Mouse (Mus musculus): Measurements from ENCODE around the gene Pomgnt2. TPM values are rescaled to one million over a fixed set of nuclear protein-coding genes. Genes with fewer than 3 reads are reported as not detected.

Gene Pomgnt2
- polyA plus RNA-seq, 1 experiment from 2014 or later, result 8.8 TPM

DNA sequence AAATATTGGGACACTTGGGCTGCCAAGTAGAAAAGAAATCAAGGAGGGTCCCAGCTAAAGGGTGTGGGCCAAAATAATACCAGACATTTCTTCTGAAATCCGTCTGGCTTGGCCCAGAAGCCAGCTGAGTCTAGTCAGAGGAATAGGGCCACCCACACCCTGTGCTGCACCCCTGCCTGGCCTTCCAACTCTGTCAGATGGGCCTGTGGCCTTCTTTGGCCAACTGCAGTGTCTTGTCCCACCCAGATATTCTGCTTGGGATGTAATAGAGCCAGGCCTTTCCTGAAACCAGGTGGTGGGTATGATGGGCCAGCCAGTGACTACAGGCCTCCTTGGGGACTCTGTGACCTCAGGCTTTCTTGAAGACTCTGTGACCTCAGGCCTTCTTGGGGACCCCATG lies 23.7 kb downstream of the Pomgnt2 start:
- Histone ChIP-seq H3K36me3 (ENCODE audit: control insufficient read depth, insufficient read depth, low read length) (no peaks in the 10 kb centered on the region), H3K4me1 (replicated peaks; ENCODE audit: control insufficient read depth, insufficient read depth, low read length) (no peaks in the 10 kb centered on the region), H3K9me3 (ENCODE audit: control insufficient read depth, low read length) (no peaks in the 10 kb centered on the region), H3K27me3 (ENCODE audit: control insufficient read depth, insufficient read depth, low read length) (no peaks in the 10 kb centered on the region), H3K4me2 (replicated peaks; ENCODE audit: low read depth, low read length) (no peak overlapping the region), H3K27ac (ENCODE audit: low read depth, low read length) (no peak overlapping the region), H3K4me3 (ENCODE audit: low read depth, low read length) (no peak overlapping the region), H3K9ac (ENCODE audit: low read depth, low read length) (no peak overlapping the region)
- 70% methylated on average over 1 of the region's 1 CpGs for WGBS
- no peak for ATAC-seq (ENCODE audit: low FRiP score)
- DNase-seq (ENCODE audit: low spot score), result no peak

DNA sequence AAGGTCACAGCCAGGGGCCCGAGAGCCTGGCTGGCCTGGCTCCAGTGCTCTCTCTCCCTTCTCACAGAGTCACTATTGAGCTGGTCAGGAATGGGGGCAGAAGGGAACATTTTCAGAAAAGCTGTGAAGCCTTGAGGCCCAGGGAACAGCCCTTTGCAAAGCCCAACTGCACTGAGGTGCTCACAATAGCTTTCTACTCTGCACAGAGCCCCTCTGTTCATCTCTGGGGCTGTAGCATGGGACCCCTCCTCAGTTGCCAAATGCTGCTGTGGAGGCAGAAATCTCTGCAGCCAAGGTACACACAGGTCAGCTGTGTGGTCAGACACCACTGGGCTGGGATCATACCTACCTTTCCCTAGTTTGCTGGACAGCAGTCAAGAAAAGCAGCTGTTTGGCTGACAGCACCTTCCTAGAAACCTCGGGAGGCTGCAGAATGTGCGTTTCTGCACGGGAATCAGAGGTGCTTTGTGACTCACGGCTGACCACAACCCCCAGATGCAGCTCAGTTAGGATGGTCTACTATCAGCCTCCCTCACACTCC lies 27.0 kb downstream of the Pomgnt2 start:
- no peaks in the 10 kb centered on the region for H3K4me1 ChIP-seq (replicated peaks; ENCODE audit: control insufficient read depth, insufficient read depth, low read length)
- WGBS, result 63% methylated on average over 5 of the region's 5 CpGs
- DNase-seq (ENCODE audit: low spot score), result no peak
- no peak overlapping the region for H3K27ac ChIP-seq (ENCODE audit: low read depth, low read length)
- no peak for ATAC-seq (ENCODE audit: low FRiP score)
- H3K9me3 ChIP-seq (ENCODE audit: control insufficient read depth, low read length), result no peaks in the 10 kb centered on the region
- no peak overlapping the region for H3K4me3 ChIP-seq (ENCODE audit: low read depth, low read length)
- no peaks in the 10 kb centered on the region for H3K36me3 ChIP-seq (ENCODE audit: control insufficient read depth, insufficient read depth, low read length)
- H3K4me2 ChIP-seq (replicated peaks; ENCODE audit: low read depth, low read length), result no peak overlapping the region
- no peaks in the 10 kb centered on the region for H3K27me3 ChIP-seq (ENCODE audit: control insufficient read depth, insufficient read depth, low read length)
- no peak overlapping the region for H3K9ac ChIP-seq (ENCODE audit: low read depth, low read length)

DNA sequence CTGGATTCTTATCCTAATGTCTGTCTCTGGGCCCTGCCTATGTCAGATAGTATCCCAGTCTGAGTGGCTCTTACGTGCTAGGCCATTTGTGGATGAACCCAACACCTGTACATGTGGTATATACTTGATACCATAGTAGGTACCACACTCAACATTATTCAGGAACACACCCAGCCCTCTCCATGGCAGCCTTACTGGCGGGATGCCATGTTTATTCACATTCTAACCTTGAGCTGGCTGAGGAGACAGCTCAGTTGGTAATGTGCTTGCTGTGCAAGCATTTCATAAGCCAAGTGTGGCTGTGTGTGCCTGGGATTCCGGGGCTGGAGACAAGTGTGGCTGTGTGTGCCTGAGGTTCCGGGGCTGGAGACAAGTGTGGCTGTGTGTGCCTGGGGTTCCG lies 28.7 kb downstream of the Pomgnt2 start:
- DNase-seq (ENCODE audit: low spot score), result no peak
- H3K4me1 ChIP-seq (replicated peaks; ENCODE audit: control insufficient read depth, insufficient read depth, low read length), result no peaks in the 10 kb centered on the region
- H3K4me3 ChIP-seq (ENCODE audit: low read depth, low read length), result no peak overlapping the region
- H3K9ac ChIP-seq (ENCODE audit: low read depth, low read length), result no peak overlapping the region
- WGBS, result 87% methylated on average over 5 of the region's 5 CpGs
- no peaks in the 10 kb centered on the region for H3K27me3 ChIP-seq (ENCODE audit: control insufficient read depth, insufficient read depth, low read length)
- no peak for ATAC-seq (ENCODE audit: low FRiP score)
- no peak overlapping the region for H3K4me2 ChIP-seq (replicated peaks; ENCODE audit: low read depth, low read length)
- no peaks in the 10 kb centered on the region for H3K9me3 ChIP-seq (ENCODE audit: control insufficient read depth, low read length)
- no peaks in the 10 kb centered on the region for H3K36me3 ChIP-seq (ENCODE audit: control insufficient read depth, insufficient read depth, low read length)
- H3K27ac ChIP-seq (ENCODE audit: low read depth, low read length), result no peak overlapping the region

DNA sequence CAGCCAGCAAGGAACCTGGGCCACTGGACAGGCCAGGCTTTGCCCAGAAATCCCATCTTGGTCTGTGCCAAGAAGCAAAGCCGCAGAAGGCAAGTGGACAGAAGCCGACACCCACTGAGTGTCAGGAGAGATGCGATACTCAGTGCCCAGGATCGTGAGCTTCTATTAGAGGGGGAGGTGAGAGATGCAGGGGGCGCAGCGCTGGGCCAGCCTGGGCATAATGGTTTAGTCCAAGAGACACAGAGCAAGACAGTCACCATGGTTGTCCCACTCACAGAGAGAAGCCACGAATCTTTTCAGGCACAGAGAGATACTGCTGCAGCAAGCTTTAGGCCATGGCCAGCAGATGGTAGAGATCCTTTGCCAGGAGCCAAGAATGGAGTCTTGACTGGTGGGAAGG lies 32.0 kb downstream of the Pomgnt2 start:
- Histone ChIP-seq H3K9me3 (ENCODE audit: control insufficient read depth, low read length) (no peaks in the 10 kb centered on the region), H3K4me1 (replicated peaks; ENCODE audit: control insufficient read depth, insufficient read depth, low read length) (no peaks in the 10 kb centered on the region), H3K36me3 (ENCODE audit: control insufficient read depth, insufficient read depth, low read length) (no peaks in the 10 kb centered on the region), H3K9ac (ENCODE audit: low read depth, low read length) (no peak overlapping the region), H3K4me2 (replicated peaks; ENCODE audit: low read depth, low read length) (no peak overlapping the region), H3K27me3 (ENCODE audit: control insufficient read depth, insufficient read depth, low read length) (no peaks in the 10 kb centered on the region), H3K27ac (ENCODE audit: low read depth, low read length) (no peak overlapping the region), H3K4me3 (ENCODE audit: low read depth, low read length) (no peak overlapping the region)
- DNase-seq (ENCODE audit: low spot score) (no peak), ATAC-seq (ENCODE audit: low FRiP score) (no peak)
- 92% methylated on average over 7 of the region's 7 CpGs for WGBS

DNA sequence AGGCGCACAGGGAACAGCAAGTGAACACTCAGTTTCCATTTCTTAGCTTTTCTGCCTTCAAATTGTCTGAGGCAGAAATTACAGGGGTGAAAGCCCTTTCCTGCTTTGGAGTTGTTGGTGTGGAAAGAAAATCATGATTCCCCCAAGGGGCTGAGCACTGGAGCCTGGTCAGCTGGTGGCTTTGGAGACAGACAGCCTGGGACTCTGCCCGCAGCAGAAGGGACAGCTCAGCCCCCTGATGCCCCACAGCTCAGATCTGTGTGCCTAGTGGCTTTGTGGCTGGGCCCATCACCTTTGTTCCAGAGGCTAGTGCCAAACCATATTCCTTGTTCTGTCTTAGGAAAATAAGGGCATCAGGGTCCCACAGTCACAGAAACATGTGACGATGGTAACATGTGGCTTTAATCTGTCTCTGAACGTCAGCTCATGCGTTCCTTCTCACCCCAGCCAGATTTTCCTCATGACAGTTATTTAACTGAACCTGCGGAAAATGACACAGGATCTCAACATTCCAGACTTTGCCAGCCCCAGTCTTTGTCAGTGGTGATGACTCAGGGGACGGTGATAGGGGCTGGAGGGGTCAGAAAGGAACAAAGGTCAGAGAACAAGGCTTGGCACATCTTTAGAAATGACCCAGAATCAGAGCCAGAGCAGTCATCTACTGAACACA lies 36.8 kb downstream of the Pomgnt2 start:
- ATAC-seq (ENCODE audit: low FRiP score), result no peak
- WGBS, result 47% methylated on average over 7 of the region's 7 CpGs
- H3K27ac ChIP-seq (ENCODE audit: low read depth, low read length), result no peak overlapping the region

DNA sequence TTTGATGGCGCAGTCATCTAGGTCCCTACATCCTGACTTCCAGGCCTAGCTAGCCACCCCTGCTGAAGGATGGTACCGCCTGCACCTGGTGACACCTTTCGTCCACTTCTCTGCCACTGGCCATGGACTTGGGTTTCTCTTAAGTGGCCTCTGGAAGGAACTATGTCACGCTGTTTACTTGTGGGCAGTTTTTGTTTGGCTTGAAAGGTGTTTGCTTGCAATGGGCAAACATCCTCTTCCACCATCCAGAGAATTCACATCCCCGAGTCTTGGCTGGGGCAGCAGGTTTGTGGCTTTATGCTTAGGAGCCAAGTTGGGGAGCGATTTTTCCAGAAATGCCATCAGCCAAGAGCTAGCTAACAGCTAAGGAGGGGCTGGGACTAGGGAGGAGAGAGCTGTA lies 44.3 kb downstream of the Pomgnt2 start:
- Histone ChIP-seq H3K27me3 (ENCODE audit: control insufficient read depth, insufficient read depth, low read length) (no peaks in the 10 kb centered on the region), H3K9ac (ENCODE audit: low read depth, low read length) (no peak overlapping the region), H3K36me3 (ENCODE audit: control insufficient read depth, insufficient read depth, low read length) (no peaks in the 10 kb centered on the region), H3K4me3 (ENCODE audit: low read depth, low read length) (no peak overlapping the region), H3K4me2 (replicated peaks; ENCODE audit: low read depth, low read length) (no peak overlapping the region), H3K4me1 (replicated peaks; ENCODE audit: control insufficient read depth, insufficient read depth, low read length) (no peaks in the 10 kb centered on the region; the same call in 1 of the 2 replicates), H3K9me3 (ENCODE audit: control insufficient read depth, low read length) (no peaks in the 10 kb centered on the region), H3K27ac (ENCODE audit: low read depth, low read length) (no peak overlapping the region)
- 88% methylated on average over 6 of the region's 6 CpGs for WGBS
- DNase-seq (ENCODE audit: low spot score) (no peak), ATAC-seq (ENCODE audit: low FRiP score) (no peak)

More for the DNA sequence above, 36.8 kb downstream of the Pomgnt2 start:
- Histone ChIP-seq H3K4me2 (replicated peaks; ENCODE audit: low read depth, low read length) (no peak overlapping the region), H3K9ac (ENCODE audit: low read depth, low read length) (no peak overlapping the region), H3K9me3 (ENCODE audit: control insufficient read depth, low read length) (no peaks in the 10 kb centered on the region), H3K36me3 (ENCODE audit: control insufficient read depth, insufficient read depth, low read length) (no peaks in the 10 kb centered on the region), H3K4me1 (replicated peaks; ENCODE audit: control insufficient read depth, insufficient read depth, low read length) (no peaks in the 10 kb centered on the region), H3K4me3 (ENCODE audit: low read depth, low read length) (no peak overlapping the region), H3K27me3 (ENCODE audit: control insufficient read depth, insufficient read depth, low read length) (no peaks in the 10 kb centered on the region)
- DNase-seq (ENCODE audit: low spot score), result no peak

DNA sequence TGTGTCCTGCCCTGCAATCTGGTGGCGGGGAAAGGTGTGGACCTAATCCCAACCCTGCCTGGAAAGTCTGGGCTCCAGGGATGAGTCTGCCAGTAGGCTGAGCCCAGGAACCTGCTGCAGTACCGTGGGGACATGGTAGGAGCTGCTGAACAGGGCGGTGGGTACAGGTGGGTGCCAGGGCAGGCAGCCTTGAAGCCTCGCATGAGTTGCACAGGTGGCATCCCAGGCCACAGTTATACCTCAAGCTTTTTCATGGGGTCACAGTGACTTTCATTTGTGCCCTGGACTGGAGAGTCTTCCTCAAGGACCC lies 45.8 kb downstream of the Pomgnt2 start:
- Histone ChIP-seq H3K9ac (ENCODE audit: low read depth, low read length) (0 out of 2 replicates have a peak overlapping the region, but pooled peaks have one; percentile 15), H3K27ac (ENCODE audit: low read depth, low read length) (no peak overlapping the region), H3K4me3 (ENCODE audit: low read depth, low read length) (no peak overlapping the region), H3K36me3 (ENCODE audit: control insufficient read depth, insufficient read depth, low read length) (no peaks in the 10 kb centered on the region), H3K4me1 (replicated peaks; ENCODE audit: control insufficient read depth, insufficient read depth, low read length) (no peaks in the 10 kb centered on the region; the same call in 1 of the 2 replicates), H3K9me3 (ENCODE audit: control insufficient read depth, low read length) (no peaks in the 10 kb centered on the region), H3K4me2 (replicated peaks; ENCODE audit: low read depth, low read length) (no peak overlapping the region), H3K27me3 (ENCODE audit: control insufficient read depth, insufficient read depth, low read length) (no peaks in the 10 kb centered on the region)
- WGBS, result 39% methylated on average over 4 of the region's 4 CpGs
- no peak for DNase-seq (ENCODE audit: low spot score)
- no peak for ATAC-seq (ENCODE audit: low FRiP score)

DNA sequence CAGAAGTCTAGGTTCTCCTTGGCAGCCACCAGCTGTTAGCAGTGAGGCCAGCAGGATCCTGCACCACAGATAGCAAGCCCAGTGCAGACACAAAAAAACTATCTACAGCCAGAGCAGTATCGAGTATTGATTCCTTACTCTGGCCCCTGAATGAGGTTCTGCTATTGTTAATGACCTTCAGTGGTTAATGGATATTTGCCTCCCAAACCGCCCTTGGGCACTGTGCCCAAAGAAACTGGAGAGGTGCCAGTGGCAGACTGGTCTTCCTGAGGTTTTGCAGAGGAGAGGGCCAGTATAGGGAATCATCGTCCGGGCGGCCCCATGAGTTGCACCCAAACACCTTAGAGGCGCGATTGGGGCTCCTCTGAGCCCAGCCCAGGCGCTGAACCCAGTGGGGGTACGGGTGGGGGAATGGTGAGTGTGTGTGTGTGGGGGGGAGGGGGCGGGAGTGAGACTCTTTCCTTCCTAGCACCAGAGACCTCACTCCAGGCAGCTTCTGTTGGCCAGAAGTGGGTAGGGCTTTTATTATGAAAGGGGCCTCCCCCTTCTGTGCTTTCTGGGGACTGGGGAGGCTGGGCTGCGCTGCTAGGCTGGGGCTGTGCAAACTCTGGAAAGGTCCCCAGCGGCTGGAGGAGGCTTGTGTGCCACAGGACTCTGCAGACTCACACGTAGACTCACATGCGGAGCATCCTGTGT lies 46.3 kb downstream of the Pomgnt2 start, which contains the start of gene Fam198a:
Fam198a (plus strand) TSS at position 571 of the 696 bp plus-strand sequence.
- H3K9me3 ChIP-seq (ENCODE audit: control insufficient read depth, low read length), result no peaks in the 10 kb centered on the region
- no peak within 1 kb of the TSS for H3K4me2 ChIP-seq (replicated peaks; ENCODE audit: low read depth, low read length)
- H3K27me3 ChIP-seq (ENCODE audit: control insufficient read depth, insufficient read depth, low read length), result no peaks in the 10 kb centered on the region
- no peaks in the 10 kb centered on the region for H3K36me3 ChIP-seq (ENCODE audit: control insufficient read depth, insufficient read depth, low read length)
- ATAC-seq (ENCODE audit: low FRiP score) (peak; percentile 53; the same call in 1 of the 2 replicates), DNase-seq (ENCODE audit: low spot score) (peak; percentile 28)
- no peak within 1 kb of the TSS for H3K4me3 ChIP-seq (ENCODE audit: low read depth, low read length)
- H3K27ac ChIP-seq (ENCODE audit: low read depth, low read length), result no peak within 1 kb of the TSS
- H3K4me1 ChIP-seq (replicated peaks; ENCODE audit: control insufficient read depth, insufficient read depth, low read length), result no peaks in the 10 kb centered on the region; the same call in 1 of the 2 replicates
- 18% methylated on average over 14 of the region's 14 CpGs for whole genome bisulfite sequencing
- H3K9ac ChIP-seq (ENCODE audit: low read depth, low read length), result 0 out of 2 replicates have a peak within 1 kb of the TSS, but pooled peaks have one; percentile 15

DNA sequence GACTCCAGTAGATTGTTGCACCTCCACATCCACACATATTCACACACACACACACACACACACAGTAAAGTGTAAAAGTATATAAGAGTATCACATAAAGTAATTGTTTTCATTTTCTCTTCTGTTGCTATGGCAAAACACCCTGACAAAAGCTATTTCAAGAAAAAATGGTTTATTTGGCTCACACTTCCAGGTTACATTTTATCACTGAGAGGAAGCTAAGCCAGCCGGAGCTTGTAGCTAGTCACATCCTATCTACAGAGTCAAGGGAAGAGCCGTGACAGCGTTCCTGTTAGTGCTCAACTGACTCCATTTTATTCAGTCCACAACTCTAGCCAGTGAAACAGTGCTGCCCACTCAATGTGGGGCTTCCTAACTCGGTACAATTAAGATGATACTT lies 48.5 kb downstream of the Pomgnt2 start:
- Histone ChIP-seq H3K4me3 (ENCODE audit: low read depth, low read length) (no peak overlapping the region), H3K4me2 (replicated peaks; ENCODE audit: low read depth, low read length) (no peak overlapping the region), H3K9ac (ENCODE audit: low read depth, low read length) (no peak overlapping the region), H3K27me3 (ENCODE audit: control insufficient read depth, insufficient read depth, low read length) (no peaks in the 10 kb centered on the region), H3K9me3 (ENCODE audit: control insufficient read depth, low read length) (no peaks in the 10 kb centered on the region), H3K36me3 (ENCODE audit: control insufficient read depth, insufficient read depth, low read length) (no peaks in the 10 kb centered on the region), H3K27ac (ENCODE audit: low read depth, low read length) (no peak overlapping the region), H3K4me1 (replicated peaks; ENCODE audit: control insufficient read depth, insufficient read depth, low read length) (no peaks in the 10 kb centered on the region; the same call in 1 of the 2 replicates)
- DNase-seq (ENCODE audit: low spot score), result no peak
- WGBS, result 86% methylated on average over 4 of the region's 4 CpGs
- ATAC-seq (ENCODE audit: low FRiP score), result no peak

Measured in hindbrain, embryonic 11.5 days (tissue).